In the genomic region with DNA sequence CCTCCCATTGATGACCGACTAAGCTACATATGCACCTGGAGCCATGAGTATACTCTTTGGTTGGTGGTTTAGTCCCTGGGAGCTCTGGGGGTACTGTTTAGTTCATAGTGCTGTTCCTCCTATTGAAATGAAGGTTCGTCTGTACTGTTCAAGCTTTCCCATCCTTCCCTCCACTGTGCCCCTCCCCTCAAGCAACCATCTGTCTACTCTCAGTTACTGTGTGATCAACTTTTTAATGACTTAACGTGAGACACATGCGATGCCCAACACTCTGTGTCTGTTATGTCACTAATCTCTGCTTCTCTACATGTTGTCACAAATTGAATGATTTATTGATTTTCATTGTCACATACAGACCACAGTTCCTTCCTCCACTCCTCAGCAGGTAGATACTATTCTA, we compare ENCODE assay signal across 22 mouse cellular contexts.
DNase-seq lines count a peak whose midpoint lies in the region; ATAC-seq and TF ChIP-seq lines count a peak whose summit lies in the region.
"Had no signal": no experiment of that assay in that cellular context is flagged by ENCODE, and none has a peak within 500 bp of the region (broad histone marks: within the 10 kb centered on the region; RNA-seq: fewer than 3 reads in every experiment).

No protein-coding gene starts in this region.

- no peaks in the 10 kb centered on the region for H3K36me3 ChIP-seq in forebrain, embryonic 13.5 days (ENCODE audit: poor library complexity, severe bottlenecking)
- peaks cover 3% of the 10 kb centered on the region; the same call in 1 of the 2 replicates for H3K36me3 ChIP-seq in forebrain, embryonic 10.5 days (replicated peaks)
- peaks cover 5% of the 10 kb centered on the region; the same call in 1 of the 2 replicates for H3K36me3 ChIP-seq in hindbrain, embryonic 14.5 days (replicated peaks; ENCODE audit: control insufficient read depth, insufficient read depth)
- H3K36me3 ChIP-seq in hindbrain, embryonic 12.5 days = 0 out of 2 replicates have a peak, but pooled peaks cover 4% of the 10 kb centered on the region
- H3K36me3 ChIP-seq: embryonic facial prominence, embryonic 15.5 days had no signal

- H3K4me1 ChIP-seq in forebrain, embryonic 13.5 days = no peaks in the 10 kb centered on the region
- no peaks in the 10 kb centered on the region for H3K4me1 ChIP-seq in forebrain, embryonic 10.5 days
- no peaks in the 10 kb centered on the region for H3K4me1 ChIP-seq in hindbrain, embryonic 14.5 days (replicated peaks; ENCODE audit: control insufficient read depth, insufficient read depth, low read length)
- H3K4me1 ChIP-seq in hindbrain, embryonic 12.5 days = no peaks in the 10 kb centered on the region
- H3K4me1 ChIP-seq: embryonic facial prominence, embryonic 12.5 days; embryonic facial prominence, embryonic 15.5 days; hindbrain, embryonic 13.5 days had no signal

- no peak for DNase-seq in forebrain, embryonic 10.5 days (ENCODE audit: extremely low spot score, low spot score)
- no peak for DNase-seq in hindbrain, embryonic 14.5 days (ENCODE audit: low spot score)
- DNase-seq in brain, embryonic 14.5 days (ENCODE audit: low read depth) = peak; percentile 44
- no peak for DNase-seq in left cerebral cortex, postnatal 14 days (ENCODE audit: low spot score in 2 of 2)
- DNase-seq: adrenal gland, adult 8-10 months; adrenal gland, postnatal 25 days; cerebellum, adult 2 months; cerebellum, adult 9-11 months; cerebellum, postnatal 25 days; gastrocnemius, postnatal 10 days; heart, adult 11 months; kidney, adult 18-20 months had no signal

- no peak overlapping the region for H3K9ac ChIP-seq in forebrain, embryonic 13.5 days
- H3K9ac ChIP-seq in hindbrain, embryonic 14.5 days = no peak overlapping the region
- H3K9ac ChIP-seq in hindbrain, embryonic 12.5 days = no peak overlapping the region
- H3K9ac ChIP-seq: embryonic facial prominence, embryonic 12.5 days; embryonic facial prominence, embryonic 15.5 days; hindbrain, embryonic 13.5 days had no signal

- ATAC-seq in forebrain, embryonic 13.5 days = peak; percentile 73
- ATAC-seq in hindbrain, embryonic 14.5 days (ENCODE audit: low FRiP score) = 0 out of 2 replicates have a peak, but pooled peaks have one; percentile 24
- ATAC-seq in hindbrain, embryonic 12.5 days (ENCODE audit: low FRiP score) = no peak
- ATAC-seq: activated CD4-positive, CD25-positive, alpha-beta regulatory T cell, adult 4 months; hindbrain, postnatal 0 days; inflammation-experienced regulatory T-cells, adult 6 months; intestine, embryonic 16.5 days had no signal

- no peaks in the 10 kb centered on the region for H3K27me3 ChIP-seq in forebrain, embryonic 13.5 days
- H3K27me3 ChIP-seq in forebrain, embryonic 10.5 days (ENCODE audit: poor library complexity, severe bottlenecking) = no peaks in the 10 kb centered on the region
- H3K27me3 ChIP-seq in hindbrain, embryonic 14.5 days (ENCODE audit: control insufficient read depth, insufficient read depth, low read length) = no peaks in the 10 kb centered on the region
- H3K27me3 ChIP-seq in hindbrain, embryonic 12.5 days = no peaks in the 10 kb centered on the region
- H3K27me3 ChIP-seq: embryonic facial prominence, embryonic 12.5 days; embryonic facial prominence, embryonic 15.5 days; hindbrain, embryonic 13.5 days had no signal

- no peak overlapping the region for H3K4me2 ChIP-seq in forebrain, embryonic 13.5 days
- no peak overlapping the region for H3K4me2 ChIP-seq in hindbrain, embryonic 14.5 days (replicated peaks)
- H3K4me2 ChIP-seq in hindbrain, embryonic 12.5 days (replicated peaks) = no peak overlapping the region
- H3K4me2 ChIP-seq: embryonic facial prominence, embryonic 12.5 days; embryonic facial prominence, embryonic 15.5 days; heart, embryonic 11.5 days; hindbrain, embryonic 13.5 days had no signal

- WGBS in forebrain, embryonic 13.5 days = 82% methylated on average over 4 of the region's 4 CpGs
- 90% methylated on average over 4 of the region's 4 CpGs for whole genome bisulfite sequencing in forebrain, embryonic 10.5 days
- WGBS in hindbrain, embryonic 14.5 days = 87% methylated on average over 4 of the region's 4 CpGs
- 85% methylated on average over 4 of the region's 4 CpGs for WGBS in hindbrain, embryonic 12.5 days

- no peak overlapping the region for H3K27ac ChIP-seq in forebrain, embryonic 13.5 days
- H3K27ac ChIP-seq in forebrain, embryonic 10.5 days = no peak overlapping the region
- no peak overlapping the region for H3K27ac ChIP-seq in hindbrain, embryonic 14.5 days
- no peak overlapping the region for H3K27ac ChIP-seq in hindbrain, embryonic 12.5 days
- H3K27ac ChIP-seq: embryonic facial prominence, embryonic 12.5 days; embryonic facial prominence, embryonic 15.5 days; hindbrain, embryonic 13.5 days; hindbrain, postnatal 0 days had no signal

- no peak for TF ChIP-seq POLR2A in brain, embryonic 14.5 days (IDR thresholded peaks at IDR 0.05; ENCODE audit: borderline replicate concordance, extremely low read depth, insufficient read depth, insufficient read length, poor library complexity, severe bottlenecking)

- intact Hi-C loops in left cerebral cortex, postnatal 14 days (cut with DNase I) = no loop called here

- TF ChIP-seq CTCF in brain, embryonic 14.5 days (IDR thresholded peaks at IDR 0.05; ENCODE audit: borderline replicate concordance, extremely low read depth, insufficient read depth, insufficient read length) = no peak

- no peaks in the 10 kb centered on the region for H3K9me3 ChIP-seq in forebrain, embryonic 13.5 days (replicated peaks)
- H3K9me3 ChIP-seq in forebrain, embryonic 10.5 days = no peaks in the 10 kb centered on the region
- peaks cover 4% of the 10 kb centered on the region; the same call in 1 of the 2 replicates for H3K9me3 ChIP-seq in hindbrain, embryonic 14.5 days (ENCODE audit: control insufficient read depth, low read length)
- H3K9me3 ChIP-seq in hindbrain, embryonic 12.5 days (replicated peaks) = no peaks in the 10 kb centered on the region
- H3K9me3 ChIP-seq: embryonic facial prominence, embryonic 12.5 days; embryonic facial prominence, embryonic 15.5 days; hindbrain, embryonic 13.5 days had no signal

- no peak overlapping the region for H3K4me3 ChIP-seq in forebrain, embryonic 13.5 days
- no peak overlapping the region for H3K4me3 ChIP-seq in forebrain, embryonic 10.5 days
- no peak overlapping the region for H3K4me3 ChIP-seq in hindbrain, embryonic 14.5 days (replicated peaks; ENCODE audit: low read length)
- no peak overlapping the region for H3K4me3 ChIP-seq in hindbrain, embryonic 12.5 days
- H3K4me3 ChIP-seq: embryonic facial prominence, embryonic 12.5 days; embryonic facial prominence, embryonic 15.5 days; hindbrain, embryonic 13.5 days had no signal
